20 mouse cellular contexts compared by ENCODE assay signal in the genomic region with DNA sequence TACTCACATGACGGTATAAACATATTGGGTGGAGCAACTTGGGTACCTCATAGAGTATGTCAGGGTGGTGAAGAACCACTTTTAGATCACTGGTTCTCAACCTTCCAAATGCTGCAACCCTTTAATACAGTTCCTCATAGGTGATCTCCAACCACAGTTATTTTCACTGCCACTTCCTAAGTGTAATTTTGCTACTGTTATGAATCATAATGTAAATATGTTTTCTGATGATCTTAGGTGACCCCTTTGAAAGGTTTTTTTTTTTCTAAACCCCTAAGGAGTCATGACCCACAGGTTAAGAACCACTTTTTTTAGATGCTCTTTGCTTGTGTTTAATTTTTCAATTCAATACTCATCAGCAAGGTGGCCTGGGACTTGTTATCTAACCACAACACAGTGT.
"Had no signal": no experiment of that assay in that cellular context is flagged by ENCODE, and none has a peak within 500 bp of the region (broad histone marks: within the 10 kb centered on the region; RNA-seq: fewer than 3 reads in every experiment).

No protein-coding gene starts in this region.

- H3K9me3 ChIP-seq: embryonic facial prominence, embryonic 10.5 days; embryonic facial prominence, embryonic 12.5 days; embryonic facial prominence, embryonic 13.5 days; embryonic facial prominence, embryonic 15.5 days; forebrain, embryonic 10.5 days; forebrain, embryonic 12.5 days; forebrain, embryonic 13.5 days; forebrain, embryonic 15.5 days; heart, embryonic 10.5 days had no signal

- H3K4me3 ChIP-seq: embryonic facial prominence, embryonic 10.5 days; embryonic facial prominence, embryonic 12.5 days; embryonic facial prominence, embryonic 13.5 days; embryonic facial prominence, embryonic 15.5 days; erythroblast, embryonic 14.5 days; forebrain, embryonic 10.5 days; forebrain, embryonic 12.5 days; forebrain, embryonic 13.5 days; forebrain, embryonic 15.5 days; gastrocnemius, adult 2 months; heart, adult 2 months; heart, embryonic 10.5 days had no signal

- H3K9ac ChIP-seq: embryonic facial prominence, embryonic 12.5 days; embryonic facial prominence, embryonic 13.5 days; embryonic facial prominence, embryonic 15.5 days; forebrain, embryonic 12.5 days; forebrain, embryonic 13.5 days; forebrain, embryonic 15.5 days; forebrain, postnatal 0 days had no signal

- H3K27ac ChIP-seq: embryonic facial prominence, embryonic 10.5 days; embryonic facial prominence, embryonic 12.5 days; embryonic facial prominence, embryonic 13.5 days; embryonic facial prominence, embryonic 15.5 days; forebrain, embryonic 10.5 days; forebrain, embryonic 12.5 days; forebrain, embryonic 13.5 days; forebrain, embryonic 15.5 days; gastrocnemius, adult 2 months; heart, adult 2 months; heart, embryonic 10.5 days had no signal

- H3K4me2 ChIP-seq: embryonic facial prominence, embryonic 12.5 days; embryonic facial prominence, embryonic 13.5 days; embryonic facial prominence, embryonic 15.5 days; forebrain, embryonic 12.5 days; forebrain, embryonic 13.5 days; forebrain, embryonic 15.5 days had no signal

- DNase-seq: cerebellum, adult 9-10 months; cerebellum, adult 9-11 months; cerebellum, postnatal 10 days; cerebellum, postnatal 14 days; cerebellum, postnatal 25 days; cerebellum, postnatal 36 days; embryo, embryonic 11 days; forebrain, postnatal 0 days had no signal

- H3K27me3 ChIP-seq: embryonic facial prominence, embryonic 12.5 days; embryonic facial prominence, embryonic 13.5 days; embryonic facial prominence, embryonic 15.5 days; forebrain, embryonic 12.5 days; forebrain, embryonic 13.5 days; forebrain, embryonic 15.5 days had no signal

- H3K4me1 ChIP-seq: embryonic facial prominence, embryonic 15.5 days; heart, embryonic 10.5 days had no signal
